Mouse (Mus musculus) heart, embryonic 15.5 days (tissue): ENCODE measurements around the gene Nol6. TPM values are rescaled to one million over a fixed set of nuclear protein-coding genes. Genes with fewer than 3 reads are reported as not detected.
"Not testable (repeated sequence)": the region's sequence is repeated elsewhere in the genome, so short reads cannot be mapped to it uniquely, and the experiment has no call there.

ENCODE experiments used
- ATAC-seq: fragments of 200-750 bp; cut with Nextera tagmentation; replicated peaks from 2 replicates; pipeline ENCODE4 v1.8.0; 2017; ENCODE audit warnings: low read depth, moderate TSS enrichment; ENCODE audit not compliant: insufficient number of reproducible peaks, insufficient read depth, low FRiP score
- H3K27ac ChIP-seq: fragments of 300-500 bp; sonication (generic); 2 replicates; pipeline ENCODE4 v1.5.1; 2015; ENCODE audit warnings: mild to moderate bottlenecking, inconsistent platforms
- H3K27me3 ChIP-seq: fragments of 300-500 bp; sonication (generic); 2 replicates; pipeline ENCODE4 v1.6.1; 2015; ENCODE audit warnings: inconsistent platforms
- H3K36me3 ChIP-seq: fragments of 300-500 bp; sonication (generic); 2 replicates; pipeline ENCODE4 v1.6.1; 2015; ENCODE audit warnings: mild to moderate bottlenecking, inconsistent platforms
- H3K4me1 ChIP-seq: fragments of 300-500 bp; sonication (generic); replicated peaks from 2 replicates; pipeline ENCODE4 v1.6.1; 2015; ENCODE audit warnings: inconsistent platforms
- H3K4me2 ChIP-seq: fragments of 300-500 bp; sonication (generic); 2 replicates; pipeline ENCODE4 v1.6.1; 2015; ENCODE audit warnings: inconsistent platforms, mild to moderate bottlenecking, moderate library complexity
- H3K4me3 ChIP-seq: fragments of 300-500 bp; sonication (generic); 2 replicates; pipeline ENCODE4 v1.5.1; 2015; ENCODE audit warnings: mild to moderate bottlenecking, inconsistent platforms
- H3K9ac ChIP-seq: fragments of 300-500 bp; sonication (generic); 2 replicates; pipeline ENCODE4 v1.6.1; 2015; ENCODE audit warnings: mild to moderate bottlenecking, inconsistent platforms
- H3K9me3 ChIP-seq: fragments of 300-500 bp; sonication (generic); replicated peaks from 2 replicates; pipeline ENCODE4 v1.6.1; 2016; ENCODE audit warnings: inconsistent platforms
- WGBS: fragments of 180-500 bp; shearing (Covaris S2); methylation state at CpG from one replicate; pipeline ENCODE4 v1.1.7; 2015; ENCODE audit warnings: mixed read lengths; 5-methylcytosine and 5-hydroxymethylcytosine counted together
- polyA plus RNA-seq: library from polyadenylated mRNA; unstranded; fragments of >200 nt; fragmentation: Nextera tagmentation; extraction: Ambion mirVana; gene quantifications from 2 replicates; pipeline ENCODE4 v1.2.1, GENCODE M21; 2015

The Nol6 gene
- polyA plus RNA-seq, 1 experiment from 2014 or later = 12.8 TPM

GRCm38 (mm10) chr4:41096794-41097193, 27.5 kb downstream of the Nol6 start:
- Histone ChIP-seq H3K36me3 (no peaks in the 10 kb centered on the region), H3K4me1 (peaks cover 41% of the 10 kb centered on the region), H3K4me2 (no peak overlapping the region), H3K4me3 (no peak overlapping the region), H3K9ac (no peak overlapping the region), H3K27ac (no peak overlapping the region), H3K27me3 (peaks cover 20% of the 10 kb centered on the region), H3K9me3 (no peaks in the 10 kb centered on the region)
- ATAC-seq = no peak
- 75% methylated on average over 5 of the region's 5 CpGs for WGBS

GRCm38 (mm10) chr4:41096169-41096568, 28.1 kb downstream of the Nol6 start:
- Histone ChIP-seq H3K9me3 (no peaks in the 10 kb centered on the region), H3K27ac (no peak overlapping the region), H3K4me2 (no peak overlapping the region), H3K9ac (no peak overlapping the region), H3K36me3 (no peaks in the 10 kb centered on the region), H3K27me3 (peaks cover 20% of the 10 kb centered on the region), H3K4me1 (peaks cover 41% of the 10 kb centered on the region), H3K4me3 (no peak overlapping the region)
- no peak for ATAC-seq
- WGBS = 41% methylated on average over 8 of the region's 8 CpGs

GRCm38 (mm10) chr4:41094361-41094760, 29.9 kb downstream of the Nol6 start:
- no peaks in the 10 kb centered on the region for H3K9me3 ChIP-seq
- peak overlapping the region; percentile 14 for H3K4me2 ChIP-seq
- WGBS = 20% methylated on average over 9 of the region's 9 CpGs
- H3K36me3 ChIP-seq = no peaks in the 10 kb centered on the region
- no peak overlapping the region; the same call in 1 of the 2 replicates for H3K27ac ChIP-seq
- H3K27me3 ChIP-seq = peaks cover 17% of the 10 kb centered on the region
- no peak overlapping the region for H3K9ac ChIP-seq
- peaks cover 41% of the 10 kb centered on the region for H3K4me1 ChIP-seq
- H3K4me3 ChIP-seq = no peak overlapping the region
- ATAC-seq = peak; percentile 61

GRCm38 (mm10) chr4:41092958-41093357, 31.3 kb downstream of the Nol6 start:
- H3K4me1 ChIP-seq = peaks cover 33% of the 10 kb centered on the region
- H3K4me2 ChIP-seq = no peak overlapping the region
- ATAC-seq = no peak
- no peak overlapping the region for H3K27ac ChIP-seq
- no peaks in the 10 kb centered on the region for H3K9me3 ChIP-seq
- 30% methylated on average over 1 of the region's 1 CpGs for whole genome bisulfite sequencing
- H3K9ac ChIP-seq = no peak overlapping the region
- H3K27me3 ChIP-seq = peaks cover 11% of the 10 kb centered on the region; the same call in 1 of the 2 replicates
- H3K36me3 ChIP-seq = no peaks in the 10 kb centered on the region
- H3K4me3 ChIP-seq = no peak overlapping the region

- H3K4me1 ChIP-seq = peaks cover 17% of the 10 kb centered on the region
- no peaks in the 10 kb centered on the region for H3K36me3 ChIP-seq
- no peak overlapping the region for H3K4me2 ChIP-seq
- H3K9ac ChIP-seq = no peak overlapping the region
- WGBS = 39% methylated on average over 3 of the region's 3 CpGs
- no peak overlapping the region for H3K27ac ChIP-seq
- no peaks in the 10 kb centered on the region for H3K27me3 ChIP-seq
- H3K9me3 ChIP-seq = no peaks in the 10 kb centered on the region
- no peak overlapping the region for H3K4me3 ChIP-seq
- ATAC-seq = no peak
Observed at GRCm38 (mm10) chr4:41091391-41091790, 32.9 kb downstream of the Nol6 start.

- H3K36me3 ChIP-seq = no peaks in the 10 kb centered on the region
- H3K9ac ChIP-seq = no peak overlapping the region
- ATAC-seq = no peak
- no peak overlapping the region for H3K4me2 ChIP-seq
- no peaks in the 10 kb centered on the region for H3K9me3 ChIP-seq
- H3K27me3 ChIP-seq = no peaks in the 10 kb centered on the region
- H3K4me1 ChIP-seq = peaks cover 7% of the 10 kb centered on the region
- no peak overlapping the region for H3K4me3 ChIP-seq
- 59% methylated on average over 2 of the region's 2 CpGs for WGBS
- no peak overlapping the region for H3K27ac ChIP-seq
Observed at GRCm38 (mm10) chr4:41089705-41090104, 34.5 kb downstream of the Nol6 start.

GRCm38 (mm10) chr4:41089189-41089588, 35.1 kb downstream of the Nol6 start:
- Histone ChIP-seq H3K9me3 (no peaks in the 10 kb centered on the region), H3K27ac (no peak overlapping the region), H3K36me3 (no peaks in the 10 kb centered on the region), H3K4me2 (no peak overlapping the region), H3K4me1 (peaks cover 1% of the 10 kb centered on the region), H3K4me3 (no peak overlapping the region), H3K9ac (no peak overlapping the region), H3K27me3 (no peaks in the 10 kb centered on the region)
- WGBS = 74% methylated on average over 4 of the region's 4 CpGs
- ATAC-seq = no peak

GRCm38 (mm10) chr4:41087459-41088298, 36.6 kb downstream of the Nol6 start:
- Histone ChIP-seq H3K4me2 (no peak overlapping the region), H3K27ac (no peak overlapping the region), H3K4me1 (no peaks in the 10 kb centered on the region), H3K9me3 (no peaks in the 10 kb centered on the region), H3K36me3 (no peaks in the 10 kb centered on the region), H3K9ac (no peak overlapping the region), H3K4me3 (no peak overlapping the region), H3K27me3 (no peaks in the 10 kb centered on the region)
- ATAC-seq = no peak
- 67% methylated on average over 16 of the region's 16 CpGs for WGBS

- H3K4me1 ChIP-seq = no peaks in the 10 kb centered on the region
- no peak overlapping the region for H3K9ac ChIP-seq
- H3K4me3 ChIP-seq = no peak overlapping the region
- H3K27ac ChIP-seq = no peak overlapping the region
- H3K9me3 ChIP-seq = no peaks in the 10 kb centered on the region
- no peak overlapping the region for H3K4me2 ChIP-seq
- no peaks in the 10 kb centered on the region for H3K36me3 ChIP-seq
- 72% methylated on average over 9 of the region's 9 CpGs for WGBS
- ATAC-seq = no peak
- no peaks in the 10 kb centered on the region for H3K27me3 ChIP-seq
Observed at GRCm38 (mm10) chr4:41086947-41087346, 37.3 kb downstream of the Nol6 start.

GRCm38 (mm10) chr4:41084819-41085218, 39.4 kb downstream of the Nol6 start:
- no peak for ATAC-seq
- Histone ChIP-seq H3K36me3 (no peaks in the 10 kb centered on the region), H3K27ac (no peak overlapping the region), H3K4me1 (no peaks in the 10 kb centered on the region), H3K4me3 (no peak overlapping the region), H3K4me2 (no peak overlapping the region), H3K9ac (no peak overlapping the region), H3K9me3 (no peaks in the 10 kb centered on the region), H3K27me3 (no peaks in the 10 kb centered on the region)
- WGBS = 83% methylated on average over 4 of the region's 4 CpGs

GRCm38 (mm10) chr4:41082803-41083202, 41.5 kb downstream of the Nol6 start:
- 35% methylated on average over 4 of the region's 4 CpGs for WGBS

GRCm38 (mm10) chr4:41081733-41082132, 42.5 kb downstream of the Nol6 start:
- Histone ChIP-seq H3K4me1 (no peaks in the 10 kb centered on the region), H3K27ac (no peak overlapping the region), H3K9ac (no peak overlapping the region), H3K4me3 (no peak overlapping the region), H3K36me3 (no peaks in the 10 kb centered on the region), H3K9me3 (no peaks in the 10 kb centered on the region), H3K4me2 (no peak overlapping the region), H3K27me3 (no peaks in the 10 kb centered on the region)
- ATAC-seq = no peak
- whole genome bisulfite sequencing = 86% methylated on average over 5 of the region's 5 CpGs

More at GRCm38 (mm10) chr4:41082803-41083202, 41.5 kb downstream of the Nol6 start:
- H3K4me1 ChIP-seq, H3K27ac ChIP-seq, H3K36me3 ChIP-seq, H3K4me2 ChIP-seq, H3K27me3 ChIP-seq, H3K9ac ChIP-seq, H3K9me3 ChIP-seq, ATAC-seq, H3K4me3 ChIP-seq: not testable (repeated sequence)
